Comparison of ENCODE assay signal across 17 mouse cellular contexts in genomic region chr5:66871521-66872050, GRCm38 (mm10).
DNase-seq lines count a peak whose midpoint lies in the region; ATAC-seq and TF ChIP-seq lines count a peak whose summit lies in the region.
"Had no signal": no experiment of that assay in that cellular context is flagged by ENCODE, and none has a peak within 500 bp of the region (broad histone marks: within the 10 kb centered on the region; RNA-seq: fewer than 3 reads in every experiment).

No protein-coding gene starts in this region.

- no peak for DNase-seq in heart, embryonic 10.5 days (ENCODE audit: low spot score)
- peak; percentile 7 for DNase-seq in A20 (ENCODE audit: low read depth, low spot score)
- peak; percentile 52 for DNase-seq in CH12.LX (ENCODE audit: extremely low read depth)
- DNase-seq in lung, postnatal 14 days: no peak
- DNase-seq in left cerebral cortex, postnatal 10 days (ENCODE audit: extremely low spot score in 1 of 2, low spot score in 2 of 2): no peak
- DNase-seq: adrenal gland, postnatal 14 days; B cell, adult 2 months; kidney, adult 11 months; kidney, adult 9 months had no signal

- H3K4me3 ChIP-seq in heart, embryonic 16.5 days (ENCODE audit: low read length): no peak overlapping the region
- no peak overlapping the region for H3K4me3 ChIP-seq in heart, embryonic 10.5 days
- H3K4me3 ChIP-seq in CH12.LX (replicated peaks in 1 of 3; ENCODE audit: low read depth in 2 of 3, low read length in 2 of 3, poor library complexity in 1 of 3): no peak overlapping the region
- H3K4me3 ChIP-seq: embryonic facial prominence, embryonic 13.5 days; forebrain, embryonic 12.5 days; hindbrain, embryonic 13.5 days had no signal

- peak overlapping the region; percentile 25 for H3K27ac ChIP-seq in heart, embryonic 16.5 days (ENCODE audit: low read length)
- H3K27ac ChIP-seq in heart, embryonic 10.5 days: no peak overlapping the region
- H3K27ac ChIP-seq in CH12.LX (ENCODE audit: insufficient read depth, low read depth): no peak overlapping the region
- H3K27ac ChIP-seq: embryonic facial prominence, embryonic 13.5 days; forebrain, embryonic 12.5 days; hindbrain, embryonic 13.5 days; hindbrain, postnatal 0 days had no signal

- TF ChIP-seq EP300 in CH12.LX (IDR thresholded peaks at IDR 0.05; ENCODE audit: low read length): peak; percentile 27; the same call in 1 of the 2 replicates

- no peak overlapping the region for H3K4me2 ChIP-seq in heart, embryonic 16.5 days (ENCODE audit: low read depth, low read length)
- H3K4me2 ChIP-seq in CH12.LX (ENCODE audit: insufficient read depth, low read depth, poor library complexity, severe bottlenecking): peak overlapping the region; percentile 8; the same call in 1 of the 2 replicates
- H3K4me2 ChIP-seq: embryonic facial prominence, embryonic 13.5 days; forebrain, embryonic 12.5 days; hindbrain, embryonic 13.5 days had no signal

- H3K4me1 ChIP-seq in heart, embryonic 16.5 days (ENCODE audit: control insufficient read depth, insufficient read depth, low read length): no peaks in the 10 kb centered on the region; the same call in 1 of the 2 replicates
- H3K4me1 ChIP-seq in heart, embryonic 10.5 days: no peaks in the 10 kb centered on the region
- peaks cover 3 to 51% of the 10 kb centered on the region in 2 experiments; a peak in 2 of 4 replicates for H3K4me1 ChIP-seq in CH12.LX (ENCODE audit: control insufficient read depth in 1 of 2, insufficient read depth in 2 of 2)

- TF ChIP-seq CTCF in CH12.LX (conservative IDR thresholded peaks at IDR 0.05 in 1 of 2, IDR thresholded peaks at IDR 0.05 in 1 of 2; ENCODE audit: low read depth in 2 of 2, low read length in 2 of 2): no peak

- in situ Hi-C loops in CH12.LX (cut with MboI; ENCODE audit: low pct_ligation_motif_present, low pct_unique_long_range_greater_than_20kb, low sequenced_read_pairs): no loop called here

- TF ChIP-seq POLR2A in CH12.LX (IDR thresholded peaks at IDR 0.05; ENCODE audit: low read depth, low read length): no peak

- no peak for TF ChIP-seq RAD21 in CH12.LX (IDR thresholded peaks at IDR 0.05; ENCODE audit: low read depth, low read length)

- no peak overlapping the region for H3K9ac ChIP-seq in heart, embryonic 16.5 days (ENCODE audit: low read length)
- H3K9ac ChIP-seq in CH12.LX (ENCODE audit: insufficient read depth, low read depth): no peak overlapping the region
- H3K9ac ChIP-seq: embryonic facial prominence, embryonic 13.5 days; forebrain, embryonic 12.5 days; hindbrain, embryonic 13.5 days had no signal

- 70% methylated on average over 11 of the region's 11 CpGs for WGBS in heart, embryonic 16.5 days
- WGBS in heart, embryonic 10.5 days: 93% methylated on average over 11 of the region's 11 CpGs

- intact Hi-C loops in left cerebral cortex, postnatal 10 days (cut with DNase I): no loop called here

- ATAC-seq in heart, embryonic 16.5 days (replicated peaks; ENCODE audit: extremely low read depth, insufficient read depth, low FRiP score): no peak
- ATAC-seq in megakaryocyte progenitor cell, adult 5-6 weeks (replicated peaks; ENCODE audit: poor library complexity): peak; percentile 55
- ATAC-seq: CD4-positive, CD25-positive, alpha-beta regulatory T cell, adult 4 months; forebrain, embryonic 16.5 days; hindbrain, postnatal 0 days had no signal

- H3K79me2 ChIP-seq in CH12.LX (replicated peaks; ENCODE audit: control insufficient read depth, extremely low read depth, insufficient read depth, poor library complexity, severe bottlenecking): no peaks in the 10 kb centered on the region

- no peaks in the 10 kb centered on the region for H3K27me3 ChIP-seq in heart, embryonic 16.5 days (ENCODE audit: control insufficient read depth, insufficient read depth, low read length)
- 0 out of 2 replicates have a peak, but pooled peaks cover 4% of the 10 kb centered on the region for H3K27me3 ChIP-seq in heart, embryonic 10.5 days (ENCODE audit: insufficient read depth, poor library complexity, severe bottlenecking)
- no peaks in the 10 kb centered on the region for H3K27me3 ChIP-seq in CH12.LX (replicated peaks)
- H3K27me3 ChIP-seq: embryonic facial prominence, embryonic 13.5 days; forebrain, embryonic 12.5 days; hindbrain, embryonic 13.5 days had no signal

- dilution Hi-C loops in CH12.LX (cut with MboI; ENCODE audit: extremely low pct_ligation_motif_present, extremely low pct_unique_long_range_greater_than_20kb, low sequenced_read_pairs): no loop called here

- no peaks in the 10 kb centered on the region for H3K36me3 ChIP-seq in heart, embryonic 16.5 days (ENCODE audit: control insufficient read depth, insufficient read depth)
- H3K36me3 ChIP-seq in heart, embryonic 10.5 days: no peaks in the 10 kb centered on the region
- no peaks in the 10 kb centered on the region for H3K36me3 ChIP-seq in CH12.LX (replicated peaks in 1 of 2; ENCODE audit: control insufficient read depth in 1 of 2, insufficient read depth in 1 of 2, low read length in 1 of 2)
- H3K36me3 ChIP-seq: forebrain, embryonic 12.5 days; hindbrain, embryonic 13.5 days had no signal

- H3K9me3 ChIP-seq in heart, embryonic 16.5 days (replicated peaks; ENCODE audit: control insufficient read depth, low read length): 0 out of 2 replicates have a peak, but pooled peaks cover 3% of the 10 kb centered on the region
- H3K9me3 ChIP-seq in heart, embryonic 10.5 days: no peaks in the 10 kb centered on the region
- H3K9me3 ChIP-seq in CH12.LX (replicated peaks; ENCODE audit: low read length): no peaks in the 10 kb centered on the region
- H3K9me3 ChIP-seq: embryonic facial prominence, embryonic 13.5 days; forebrain, embryonic 12.5 days; hindbrain, embryonic 13.5 days had no signal

TF ChIP-seq in CH12.LX, 34 proteins besides CTCF, POLR2A, EP300 and RAD21:
- TF ChIP-seq IRF4 (IDR thresholded peaks at IDR 0.05; ENCODE audit: low read depth, low read length) (no peak), ZC3H11A (IDR thresholded peaks at IDR 0.05; ENCODE audit: low read depth, low read length) (no peak), HCFC1 (IDR thresholded peaks at IDR 0.05; ENCODE audit: low read depth, low read length) (no peak), BHLHE40 (IDR thresholded peaks at IDR 0.05; ENCODE audit: low read depth, low read length) (no peak), JUND (conservative IDR thresholded peaks at IDR 0.05; ENCODE audit: low read depth, low read length) (no peak), ZNF384 (IDR thresholded peaks at IDR 0.05; ENCODE audit: low read depth, low read length) (no peak), MAX (IDR thresholded peaks at IDR 0.05; ENCODE audit: low read length) (no peak), TCF12 (IDR thresholded peaks at IDR 0.05; ENCODE audit: low read depth, low read length) (no peak)

Comparison
In these comparisons a context has a peak if more than half of its experiments do, and no peak if none do; other contexts are left out.
1. DNase-seq: peak in A20 (single experiment) and CH12.LX (single experiment); none in heart, embryonic 10.5 days (single experiment), lung, postnatal 14 days (single experiment) and left cerebral cortex, postnatal 10 days (0 of 2).